Mouse (Mus musculus): Measurements from ENCODE around the gene Ercc6. TPM values are rescaled to one million over a fixed set of nuclear protein-coding genes. Genes with fewer than 3 reads are reported as not detected.

The Ercc6 gene
- polyA plus RNA-seq (2015; fragmentation: Nextera tagmentation; extraction: Ambion mirVana) = 7.9 and 8.9 TPM in 2 replicates

GRCm38 (mm10) chr14:32513336-32514032 is at the start of gene Ercc6:
Ercc6 (plus strand) TSS chr14:32513521.

DNA sequence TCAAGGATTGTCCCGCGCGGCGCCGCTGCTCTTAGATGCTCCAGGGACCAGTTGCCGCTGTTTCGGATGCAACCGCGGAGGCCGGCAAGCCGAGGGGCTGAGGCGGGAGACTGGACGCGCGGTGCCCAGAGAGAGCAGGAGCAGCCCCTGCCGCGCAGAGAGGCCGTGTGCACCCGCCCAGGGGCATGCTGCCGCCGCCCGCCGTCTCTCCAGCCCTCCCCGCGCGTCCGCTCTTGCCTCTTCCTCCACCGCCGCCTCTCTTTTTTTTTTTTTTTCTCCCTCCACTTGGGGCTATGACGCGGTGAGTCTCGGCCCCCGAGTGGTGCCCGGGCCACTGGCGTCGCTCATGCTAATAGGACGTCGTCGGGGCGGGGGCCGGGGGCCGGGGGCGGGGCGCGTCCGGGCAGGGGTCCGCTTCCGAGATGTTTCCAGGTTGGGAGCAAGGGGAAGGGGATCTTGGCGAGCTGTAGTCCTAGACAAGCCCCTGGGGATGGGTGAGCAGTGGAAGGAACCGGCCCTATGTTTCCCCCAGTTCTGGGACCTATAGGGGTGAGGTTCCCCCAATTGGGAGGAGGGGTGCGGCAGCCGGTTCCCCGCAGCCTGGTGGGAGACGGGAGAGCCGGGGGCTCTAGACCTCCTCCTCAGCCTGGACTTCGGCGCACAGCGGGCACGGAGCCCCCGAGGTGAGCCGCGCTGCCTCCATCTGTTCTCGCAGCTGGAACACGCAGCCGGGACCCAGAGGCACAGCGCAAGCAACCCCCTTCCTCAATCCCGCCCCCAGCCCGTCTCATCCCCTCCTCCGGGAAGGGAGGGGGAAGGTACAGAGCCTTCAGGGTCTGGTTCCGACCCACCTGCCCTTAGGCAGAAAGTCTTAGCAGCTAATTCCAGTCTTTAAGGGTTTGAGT is 48.5 kb upstream of the Ercc6 start, which contains the start of gene Slc18a3:
Gene Slc18a3, minus strand, starts transcription at position 250 of the 905 bp plus-strand sequence.

GRCm38 (mm10) chr14:32465889-32466288 is 47.4 kb upstream of the Ercc6 start, which contains the start of gene Chat:
Chat (minus strand) TSS chr14:32465989.

DNA sequence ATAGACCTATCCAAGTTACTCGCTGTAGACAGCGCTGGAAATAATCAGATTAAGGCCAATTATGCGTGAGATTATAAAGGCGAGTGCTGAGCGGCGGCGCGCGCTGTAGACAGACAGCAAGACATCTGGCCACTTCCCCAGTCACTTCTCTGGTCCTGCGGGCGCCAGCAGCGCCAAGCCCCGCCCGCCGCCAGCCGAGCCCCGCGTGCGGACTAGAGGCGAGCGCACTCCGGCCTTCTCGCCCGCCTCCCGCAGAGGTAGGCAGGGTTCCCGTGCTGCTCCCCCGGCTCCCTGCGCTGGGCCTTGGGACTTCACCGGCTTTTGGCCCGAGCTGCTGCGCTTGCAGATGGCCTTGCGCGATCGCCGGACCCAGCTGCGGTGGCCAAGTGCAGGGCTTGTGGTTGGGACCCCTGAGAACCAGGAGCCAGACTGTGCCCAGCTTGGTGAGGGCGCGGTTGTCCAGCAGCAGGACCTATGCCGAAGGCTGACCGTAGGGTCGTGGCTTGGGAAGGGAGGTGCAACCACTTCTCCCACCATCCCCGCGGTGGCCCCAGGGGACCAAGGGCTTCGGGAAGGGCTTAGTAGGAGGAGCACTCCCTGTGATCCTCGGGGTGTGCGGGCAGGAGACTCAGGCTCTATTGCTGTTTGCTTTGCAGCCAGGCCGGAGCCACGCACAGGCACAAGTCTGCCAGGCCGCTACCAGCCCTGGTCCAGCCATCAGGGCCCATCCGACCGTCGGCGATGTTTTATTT is 86.1 kb downstream of the Ercc6 start, which contains the start of gene Prrxl1:
Gene Prrxl1, plus strand, starts transcription at position 118 of the 752 bp plus-strand sequence.

Other genes starting within 250 kb of the Ercc6 start
- gene Ogdhl, start 191.5 kb upstream of the Ercc6 start, polyA plus RNA-seq (2015; fragmentation: Nextera tagmentation; extraction: Ambion mirVana) = 8.6 and 11.9 TPM in 2 replicates
- not detected in 2 replicates for gene 1700024G13Rik, start 125.1 kb upstream of the Ercc6 start, polyA plus RNA-seq (2015; fragmentation: Nextera tagmentation; extraction: Ambion mirVana)
- 0.72 and 2.7 TPM in 2 replicates for gene Slc18a3, start 48.7 kb upstream of the Ercc6 start, polyA plus RNA-seq (2015; fragmentation: Nextera tagmentation; extraction: Ambion mirVana)
- 0.10 TPM in 1 of 2 replicates, not detected in the other for gene Chat, start 47.5 kb upstream of the Ercc6 start, polyA plus RNA-seq (2015; fragmentation: Nextera tagmentation; extraction: Ambion mirVana)
- gene Prrxl1, start 85.9 kb downstream of the Ercc6 start, polyA plus RNA-seq (2015; fragmentation: Nextera tagmentation; extraction: Ambion mirVana) = 1.3 and 2.6 TPM in 2 replicates
- 0.18 TPM in 1 of 2 replicates, not detected in the other for gene 3425401B19Rik, start 171.8 kb downstream of the Ercc6 start, polyA plus RNA-seq (2015; fragmentation: Nextera tagmentation; extraction: Ambion mirVana)

Data from adrenal gland, postnatal 0 days (tissue).